10 mouse cellular contexts compared by ENCODE assay signal in the genomic region with DNA sequence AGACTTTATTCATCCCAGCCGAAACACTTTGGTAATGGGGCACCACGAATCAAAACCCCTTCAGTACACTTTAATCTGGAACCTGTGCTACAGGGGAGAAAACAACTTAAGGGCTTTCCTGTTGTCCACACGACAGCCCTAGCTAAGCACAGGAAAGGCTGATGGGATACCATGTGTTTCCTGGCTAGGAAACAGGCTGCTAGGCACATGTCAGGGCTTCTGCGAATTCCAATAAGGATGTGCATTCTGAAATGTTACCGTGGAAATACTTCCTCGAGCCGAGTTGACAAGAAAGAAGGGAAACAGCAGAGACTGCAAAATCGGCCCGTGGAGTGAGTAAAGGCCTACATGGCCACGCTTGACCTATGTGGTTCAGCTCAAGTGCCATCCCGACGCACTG. TPM values are rescaled to one million over a fixed set of nuclear protein-coding genes. Genes with fewer than 3 reads are reported as not detected.
A peak's percentile ranks its signal among the peaks of the same experiment; 100 is the strongest.
DNase-seq lines count a peak whose midpoint lies in the region; ATAC-seq and TF ChIP-seq lines count a peak whose summit lies in the region.
"Had no signal": no experiment of that assay in that cellular context is flagged by ENCODE, and none has a peak within 500 bp of the region (broad histone marks: within the 10 kb centered on the region; RNA-seq: fewer than 3 reads in every experiment).

No protein-coding gene starts in this region.

- H3K9me3 ChIP-seq in limb, embryonic 14.5 days (ENCODE audit: control insufficient read depth, low read length) = no peaks in the 10 kb centered on the region
- H3K9me3 ChIP-seq in limb, embryonic 10.5 days (replicated peaks) = no peaks in the 10 kb centered on the region
- H3K9me3 ChIP-seq in embryonic facial prominence, embryonic 15.5 days (replicated peaks) = no peaks in the 10 kb centered on the region
- H3K9me3 ChIP-seq: neural tube, embryonic 12.5 days had no signal

- no peak for TF ChIP-seq POLR2A in limb, embryonic 14.5 days (IDR thresholded peaks at IDR 0.05; ENCODE audit: borderline replicate concordance, extremely low read depth, insufficient read depth, insufficient read length)

- peaks cover 57% of the 10 kb centered on the region for H3K36me3 ChIP-seq in limb, embryonic 14.5 days (ENCODE audit: control insufficient read depth, insufficient read depth, low read length)
- peaks cover 69% of the 10 kb centered on the region for H3K36me3 ChIP-seq in limb, embryonic 10.5 days
- H3K36me3 ChIP-seq in embryonic facial prominence, embryonic 15.5 days = peaks cover 38% of the 10 kb centered on the region

- no peak overlapping the region for H3K4me2 ChIP-seq in limb, embryonic 14.5 days (replicated peaks; ENCODE audit: low read depth, low read length, severe bottlenecking)
- no peak overlapping the region for H3K4me2 ChIP-seq in embryonic facial prominence, embryonic 15.5 days (replicated peaks)
- H3K4me2 ChIP-seq: neural tube, embryonic 12.5 days had no signal

- ATAC-seq in limb, embryonic 14.5 days (ENCODE audit: low FRiP score, low read depth) = no peak
- no peak for ATAC-seq in embryonic facial prominence, embryonic 15.5 days (ENCODE audit: insufficient number of reproducible peaks, low FRiP score, low TSS enrichment, low read depth)

- no peak for TF ChIP-seq CTCF in layer of hippocampus, adult 2 months (conservative IDR thresholded peaks at IDR 0.05)

- WGBS in limb, embryonic 14.5 days = 89% methylated on average over 12 of the region's 12 CpGs
- WGBS in limb, embryonic 10.5 days = 92% methylated on average over 12 of the region's 12 CpGs
- WGBS in embryonic facial prominence, embryonic 15.5 days = 80% methylated on average over 12 of the region's 12 CpGs

- peak; percentile 26 for DNase-seq in adrenal gland, postnatal 14 days
- no peak for DNase-seq in adrenal gland, postnatal 25 days
- DNase-seq in limb, embryonic 14.5 days (ENCODE audit: low spot score) = no peak
- DNase-seq in limb, embryonic 10.5 days (ENCODE audit: low spot score) = no peak
- peak; percentile 47 to 78 for DNase-seq in kidney, postnatal 25 days
- DNase-seq in embryo, embryonic 10 days (ENCODE audit: low spot score) = no peak
- DNase-seq in layer of hippocampus, adult 2 months (ENCODE audit: low spot score in 2 of 2) = no peak
- DNase-seq: right cerebral cortex, adult 18-20 months had no signal

- H3K4me1 ChIP-seq in limb, embryonic 14.5 days (ENCODE audit: control insufficient read depth, insufficient read depth, low read length) = no peaks in the 10 kb centered on the region
- H3K4me1 ChIP-seq in limb, embryonic 10.5 days = no peaks in the 10 kb centered on the region
- H3K4me1 ChIP-seq in embryonic facial prominence, embryonic 15.5 days = 0 out of 2 replicates have a peak, but pooled peaks cover 6% of the 10 kb centered on the region
- H3K4me1 ChIP-seq: neural tube, embryonic 12.5 days had no signal

- no peak overlapping the region for H3K9ac ChIP-seq in limb, embryonic 14.5 days (ENCODE audit: low read depth, low read length, severe bottlenecking)
- H3K9ac ChIP-seq in embryonic facial prominence, embryonic 15.5 days = no peak overlapping the region
- H3K9ac ChIP-seq: neural tube, embryonic 12.5 days had no signal

- no peak overlapping the region for H3K4me3 ChIP-seq in limb, embryonic 14.5 days (replicated peaks; ENCODE audit: low read length)
- no peak overlapping the region for H3K4me3 ChIP-seq in limb, embryonic 10.5 days
- H3K4me3 ChIP-seq in embryonic facial prominence, embryonic 15.5 days (replicated peaks) = no peak overlapping the region
- no peak overlapping the region for H3K4me3 ChIP-seq in layer of hippocampus, adult 2 months
- H3K4me3 ChIP-seq: neural tube, embryonic 12.5 days had no signal

- no peaks in the 10 kb centered on the region for H3K27me3 ChIP-seq in limb, embryonic 14.5 days (ENCODE audit: control insufficient read depth, insufficient read depth, low read length)
- no peaks in the 10 kb centered on the region for H3K27me3 ChIP-seq in limb, embryonic 10.5 days (ENCODE audit: low read depth, poor library complexity, severe bottlenecking)
- H3K27me3 ChIP-seq in embryonic facial prominence, embryonic 15.5 days = no peaks in the 10 kb centered on the region
- H3K27me3 ChIP-seq: neural tube, embryonic 12.5 days had no signal

- H3K27ac ChIP-seq in limb, embryonic 14.5 days (replicated peaks; ENCODE audit: low read depth, low read length) = 0 out of 2 replicates have a peak overlapping the region, but pooled peaks have one; percentile 55
- no peak overlapping the region for H3K27ac ChIP-seq in limb, embryonic 10.5 days
- H3K27ac ChIP-seq in embryonic facial prominence, embryonic 15.5 days (replicated peaks) = peak overlapping the region; percentile 53; the same call in 1 of the 2 replicates
- no peak overlapping the region for H3K27ac ChIP-seq in layer of hippocampus, adult 2 months
- H3K27ac ChIP-seq: neural tube, embryonic 12.5 days had no signal

RNA-seq across cellular contexts. Expression of gene Cfdp1, which starts 34.1 kb away (rescaled TPM):
- total RNA-seq in adrenal gland, postnatal 14 days (2021) = 82.4 and 83.1 TPM in 2 replicates
- total RNA-seq in adrenal gland, postnatal 25 days (2021) = 80.4 and 85.9 TPM in 2 replicates
- 50.4 and 129 TPM in 2 replicates for polyA plus RNA-seq in limb, embryonic 14.5 days (2012; rRNA removed)
- polyA plus RNA-seq in limb, embryonic 14.5 days (2014; fragmentation: Nextera tagmentation; extraction: Ambion mirVana) = 210 and 219 TPM in 2 replicates
- polyA plus RNA-seq in limb, embryonic 10.5 days (2016; fragmentation: Nextera tagmentation; extraction: Ambion mirVana) = 230 and 231 TPM in 2 replicates
- polyA plus RNA-seq in embryonic facial prominence, embryonic 15.5 days (2015; fragmentation: Nextera tagmentation; extraction: Ambion mirVana) = 217 and 219 TPM in 2 replicates
- total RNA-seq in layer of hippocampus, adult 2 months (2021) = 10 to 100 TPM; 76.3 to 81.2 TPM

RNA-seq across cellular contexts. Expression of gene Tmem170, which starts 56.5 kb away (rescaled TPM):
- total RNA-seq in adrenal gland, postnatal 14 days (2021) = 5.8 and 6.5 TPM in 2 replicates
- total RNA-seq in adrenal gland, postnatal 25 days (2021) = 7.0 and 7.6 TPM in 2 replicates
- 5.8 and 7.0 TPM in 2 replicates for polyA plus RNA-seq in limb, embryonic 14.5 days (2012; rRNA removed)
- 4.0 and 5.1 TPM in 2 replicates for polyA plus RNA-seq in limb, embryonic 14.5 days (2014; fragmentation: Nextera tagmentation; extraction: Ambion mirVana)
- polyA plus RNA-seq in limb, embryonic 10.5 days (2016; fragmentation: Nextera tagmentation; extraction: Ambion mirVana) = 7.9 and 8.9 TPM in 2 replicates
- polyA plus RNA-seq in embryonic facial prominence, embryonic 15.5 days (2015; fragmentation: Nextera tagmentation; extraction: Ambion mirVana) = 7.3 and 9.3 TPM in 2 replicates
- total RNA-seq in layer of hippocampus, adult 2 months (2021) = 1 to 10 TPM; 3.9 to 4.5 TPM

Comparison
In these comparisons a context has a peak if more than half of its experiments do, and no peak if none do; other contexts are left out.
1. DNase-seq: peak in adrenal gland, postnatal 14 days (single experiment) and kidney, postnatal 25 days (2 of 2); none in adrenal gland, postnatal 25 days (single experiment), limb, embryonic 14.5 days (single experiment), limb, embryonic 10.5 days (single experiment), embryo, embryonic 10 days (single experiment) and layer of hippocampus, adult 2 months (0 of 2).
2. H3K27ac ChIP-seq: peak in limb, embryonic 14.5 days (single experiment) and embryonic facial prominence, embryonic 15.5 days (single experiment); none in limb, embryonic 10.5 days (single experiment) and layer of hippocampus, adult 2 months (single experiment).